Mouse (Mus musculus): Measurements from ENCODE around the gene Alkbh1. TPM values are rescaled to one million over a fixed set of nuclear protein-coding genes. Genes with fewer than 3 reads are reported as not detected.
A peak's percentile ranks its signal among the peaks of the same experiment; 100 is the strongest.

Alkbh1 gene
- polyA plus RNA-seq, 1 experiment from 2014 or later = 63.7 TPM

DNA sequence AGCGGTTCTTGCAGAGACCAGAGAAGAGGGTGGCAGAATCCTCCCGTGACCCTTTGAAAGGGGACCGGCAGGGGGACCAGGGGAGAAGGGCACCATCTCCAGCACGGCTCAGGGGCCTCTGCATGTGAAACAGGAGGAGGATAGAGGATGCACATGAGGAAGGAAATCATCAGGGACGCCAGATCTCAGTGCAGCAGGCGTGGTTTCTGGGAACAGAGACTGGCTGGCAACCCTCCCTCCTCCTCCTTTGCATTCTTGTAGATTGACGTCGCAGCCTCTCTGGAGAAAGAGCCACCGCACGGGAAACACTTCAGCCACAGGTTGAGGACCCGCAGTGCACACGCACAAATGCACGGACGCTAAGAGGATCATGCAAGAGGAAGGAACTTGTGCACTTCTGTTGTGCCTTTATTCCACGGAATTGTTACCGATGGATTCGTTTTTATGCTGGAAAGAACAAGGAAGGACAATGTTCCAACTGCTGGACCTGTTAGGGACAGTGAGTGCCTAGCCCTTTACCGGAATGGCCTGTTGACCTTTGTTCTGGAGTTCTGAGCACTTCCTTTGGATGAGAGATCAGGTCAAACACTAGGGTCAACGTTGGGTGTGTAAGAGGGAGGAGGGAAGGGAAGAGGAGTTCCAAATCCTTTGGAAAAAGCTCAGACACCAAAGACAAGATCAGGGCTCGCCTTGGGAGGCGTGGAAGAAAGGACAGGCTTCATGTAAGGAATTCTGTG lies 35.8 kb downstream of the Alkbh1 start:
- no peak overlapping the region for H3K9ac ChIP-seq (ENCODE audit: low read depth, low read length)
- peak overlapping the region; percentile 15 for H3K4me2 ChIP-seq (replicated peaks; ENCODE audit: low read depth, low read length)
- no peaks in the 10 kb centered on the region for H3K36me3 ChIP-seq (ENCODE audit: control insufficient read depth, insufficient read depth, low read length)
- H3K27me3 ChIP-seq (ENCODE audit: control insufficient read depth, insufficient read depth, low read length) = no peaks in the 10 kb centered on the region
- H3K4me1 ChIP-seq (ENCODE audit: control insufficient read depth, insufficient read depth, low read length) = no peaks in the 10 kb centered on the region
- H3K4me3 ChIP-seq (ENCODE audit: low read length) = no peak overlapping the region
- H3K27ac ChIP-seq (ENCODE audit: low read depth, low read length) = no peak overlapping the region
- WGBS = 39% methylated on average over 21 of the region's 21 CpGs
- H3K9me3 ChIP-seq (ENCODE audit: control insufficient read depth, low read length) = no peaks in the 10 kb centered on the region
- peak; percentile 37; the same call in 1 of the 2 replicates for ATAC-seq (ENCODE audit: low FRiP score, low TSS enrichment)

DNA sequence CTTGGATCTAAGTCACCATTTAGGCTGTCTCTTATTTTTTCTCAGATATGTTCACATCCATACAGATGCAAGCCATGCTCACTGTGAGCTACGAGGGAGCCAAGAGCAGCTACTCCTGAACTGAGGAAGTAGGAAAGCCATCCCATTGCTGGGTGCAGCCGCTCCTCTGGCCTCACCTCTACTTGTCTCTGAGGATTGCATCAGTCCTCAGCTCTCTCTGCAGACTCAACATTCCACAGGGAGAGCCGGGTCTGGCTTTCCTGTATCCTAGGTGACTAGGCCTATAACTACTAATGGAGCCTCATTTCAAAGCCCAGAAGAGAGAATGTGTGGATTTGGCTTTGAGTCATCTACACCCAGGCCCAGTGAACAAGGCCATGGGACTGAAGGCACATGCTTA lies 38.1 kb downstream of the Alkbh1 start:
- H3K9ac ChIP-seq (ENCODE audit: low read depth, low read length) = no peak overlapping the region
- no peaks in the 10 kb centered on the region for H3K9me3 ChIP-seq (ENCODE audit: control insufficient read depth, low read length)
- H3K27ac ChIP-seq (ENCODE audit: low read depth, low read length) = no peak overlapping the region
- no peaks in the 10 kb centered on the region for H3K4me1 ChIP-seq (ENCODE audit: control insufficient read depth, insufficient read depth, low read length)
- no peaks in the 10 kb centered on the region for H3K36me3 ChIP-seq (ENCODE audit: control insufficient read depth, insufficient read depth, low read length)
- ATAC-seq (ENCODE audit: low FRiP score, low TSS enrichment) = no peak
- H3K4me3 ChIP-seq (ENCODE audit: low read length) = no peak overlapping the region
- no peak overlapping the region for H3K4me2 ChIP-seq (replicated peaks; ENCODE audit: low read depth, low read length)
- no peaks in the 10 kb centered on the region for H3K27me3 ChIP-seq (ENCODE audit: control insufficient read depth, insufficient read depth, low read length)
- 70% methylated on average over 3 of the region's 3 CpGs for WGBS

DNA sequence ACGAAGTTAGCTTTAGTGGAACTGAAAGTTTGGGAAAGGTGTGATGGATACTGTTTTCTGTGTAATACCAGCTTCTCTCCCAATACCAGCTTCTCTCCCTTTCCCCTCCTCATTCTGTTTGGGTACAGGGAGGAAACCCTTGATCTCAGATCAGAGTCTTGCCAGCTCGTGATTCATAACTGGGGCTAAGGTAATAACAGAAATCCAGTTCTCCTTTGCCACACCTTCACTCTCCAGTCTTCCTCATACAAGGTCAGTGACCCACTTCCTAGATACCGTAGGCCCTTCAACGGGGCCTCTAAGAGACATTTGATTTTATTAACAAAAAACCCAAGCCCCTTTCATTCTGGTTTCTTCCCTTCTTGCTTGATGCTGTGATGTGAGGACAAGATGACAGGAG lies 38.7 kb downstream of the Alkbh1 start:
- 81% methylated on average over 4 of the region's 4 CpGs for WGBS
- no peak for ATAC-seq (ENCODE audit: low FRiP score, low TSS enrichment)

GRCm38 (mm10) chr12:87401883-87402282 lies 41.9 kb downstream of the Alkbh1 start:
- H3K27me3 ChIP-seq (ENCODE audit: control insufficient read depth, insufficient read depth, low read length) = no peaks in the 10 kb centered on the region
- ATAC-seq (ENCODE audit: low FRiP score, low TSS enrichment) = no peak
- 69% methylated on average over 6 of the region's 6 CpGs for WGBS
- H3K36me3 ChIP-seq (ENCODE audit: control insufficient read depth, insufficient read depth, low read length) = no peaks in the 10 kb centered on the region
- no peaks in the 10 kb centered on the region for H3K4me1 ChIP-seq (ENCODE audit: control insufficient read depth, insufficient read depth, low read length)
- H3K4me2 ChIP-seq (replicated peaks; ENCODE audit: low read depth, low read length) = no peak overlapping the region
- no peak overlapping the region for H3K9ac ChIP-seq (ENCODE audit: low read depth, low read length)
- H3K9me3 ChIP-seq (ENCODE audit: control insufficient read depth, low read length) = no peaks in the 10 kb centered on the region
- H3K27ac ChIP-seq (ENCODE audit: low read depth, low read length) = no peak overlapping the region
- no peak overlapping the region for H3K4me3 ChIP-seq (ENCODE audit: low read length)

More for the DNA sequence above, 38.7 kb downstream of the Alkbh1 start:
- Histone ChIP-seq H3K9ac (ENCODE audit: low read depth, low read length) (no peak overlapping the region), H3K4me3 (ENCODE audit: low read length) (no peak overlapping the region), H3K9me3 (ENCODE audit: control insufficient read depth, low read length) (no peaks in the 10 kb centered on the region), H3K27ac (ENCODE audit: low read depth, low read length) (no peak overlapping the region), H3K27me3 (ENCODE audit: control insufficient read depth, insufficient read depth, low read length) (no peaks in the 10 kb centered on the region), H3K4me1 (ENCODE audit: control insufficient read depth, insufficient read depth, low read length) (no peaks in the 10 kb centered on the region), H3K4me2 (replicated peaks; ENCODE audit: low read depth, low read length) (no peak overlapping the region), H3K36me3 (ENCODE audit: control insufficient read depth, insufficient read depth, low read length) (no peaks in the 10 kb centered on the region)

DNA sequence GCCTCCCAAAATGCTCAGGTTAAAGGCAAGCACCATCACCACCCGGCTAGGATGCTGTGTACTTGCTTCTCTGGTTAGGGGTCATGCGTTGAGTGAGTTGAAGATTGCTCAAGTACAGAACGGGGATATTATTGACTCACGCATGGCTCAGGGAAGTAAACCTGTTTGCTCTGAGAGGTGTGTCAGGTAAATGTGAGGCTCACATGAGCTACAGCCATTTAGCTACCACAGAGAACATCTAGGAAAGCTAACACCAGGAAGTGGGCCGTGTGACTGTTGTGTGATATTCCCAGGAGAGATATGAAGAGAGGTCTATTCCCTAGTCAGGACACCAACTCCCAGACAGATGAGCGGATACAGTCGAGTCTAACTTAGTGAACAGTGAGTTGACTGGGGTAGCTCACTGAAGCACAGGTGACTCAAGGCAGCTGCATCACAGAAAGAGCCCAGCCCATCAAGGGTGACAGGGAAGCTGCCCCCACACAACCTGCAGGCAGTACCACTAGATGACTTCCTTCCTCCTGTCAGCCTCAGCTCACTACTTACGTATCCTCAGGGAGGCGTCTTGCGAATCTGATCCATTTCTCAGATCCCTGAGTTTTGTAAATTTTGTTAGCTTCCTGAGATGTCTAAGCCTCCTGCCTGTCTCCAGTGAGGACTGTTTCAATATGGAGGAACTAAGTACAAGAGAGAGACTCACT lies 44.5 kb downstream of the Alkbh1 start:
- WGBS = 84% methylated on average over 10 of the region's 10 CpGs
- H3K4me1 ChIP-seq (ENCODE audit: control insufficient read depth, insufficient read depth, low read length) = no peaks in the 10 kb centered on the region
- H3K36me3 ChIP-seq (ENCODE audit: control insufficient read depth, insufficient read depth, low read length) = no peaks in the 10 kb centered on the region
- no peak overlapping the region for H3K9ac ChIP-seq (ENCODE audit: low read depth, low read length)
- H3K27me3 ChIP-seq (ENCODE audit: control insufficient read depth, insufficient read depth, low read length) = no peaks in the 10 kb centered on the region
- no peak overlapping the region for H3K4me3 ChIP-seq (ENCODE audit: low read length)
- ATAC-seq (ENCODE audit: low FRiP score, low TSS enrichment) = no peak
- H3K27ac ChIP-seq (ENCODE audit: low read depth, low read length) = no peak overlapping the region
- H3K9me3 ChIP-seq (ENCODE audit: control insufficient read depth, low read length) = no peaks in the 10 kb centered on the region
- no peak overlapping the region for H3K4me2 ChIP-seq (replicated peaks; ENCODE audit: low read depth, low read length)

DNA sequence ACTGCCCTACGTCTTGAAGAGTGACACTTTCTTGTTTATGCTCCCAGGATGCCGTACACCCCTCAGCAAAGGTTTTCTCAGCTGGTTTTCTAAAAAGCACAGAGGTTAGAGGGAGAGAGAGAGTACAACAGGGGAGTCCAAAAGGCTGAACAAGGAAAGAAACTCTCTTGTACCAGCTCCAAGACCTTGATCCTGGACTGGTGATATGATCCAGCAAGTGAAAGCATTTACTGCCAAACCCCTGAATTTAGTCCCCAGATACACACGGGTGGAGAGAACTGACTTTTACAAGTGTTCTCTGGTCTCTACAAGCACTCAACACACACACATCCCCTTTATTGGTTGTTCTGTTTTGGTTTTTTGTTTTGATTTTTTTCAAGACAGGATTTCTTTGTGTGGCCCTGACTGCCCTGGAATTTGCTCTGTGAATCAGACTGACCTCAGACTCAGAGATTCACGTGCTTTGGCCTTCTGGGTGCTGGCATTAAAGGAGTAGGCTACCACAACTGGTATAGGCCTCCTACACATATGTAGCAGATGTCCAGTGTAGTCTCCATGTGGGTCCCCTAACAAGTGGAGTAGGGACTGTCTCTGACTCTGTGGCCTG lies 45.9 kb downstream of the Alkbh1 start:
- Histone ChIP-seq H3K9ac (ENCODE audit: low read depth, low read length) (no peak overlapping the region), H3K27ac (ENCODE audit: low read depth, low read length) (no peak overlapping the region), H3K9me3 (ENCODE audit: control insufficient read depth, low read length) (no peaks in the 10 kb centered on the region), H3K36me3 (ENCODE audit: control insufficient read depth, insufficient read depth, low read length) (no peaks in the 10 kb centered on the region), H3K27me3 (ENCODE audit: control insufficient read depth, insufficient read depth, low read length) (no peaks in the 10 kb centered on the region), H3K4me3 (ENCODE audit: low read length) (no peak overlapping the region), H3K4me1 (ENCODE audit: control insufficient read depth, insufficient read depth, low read length) (no peaks in the 10 kb centered on the region), H3K4me2 (replicated peaks; ENCODE audit: low read depth, low read length) (no peak overlapping the region)
- 69% methylated on average over 4 of the region's 4 CpGs for WGBS
- ATAC-seq (ENCODE audit: low FRiP score, low TSS enrichment) = no peak

DNA sequence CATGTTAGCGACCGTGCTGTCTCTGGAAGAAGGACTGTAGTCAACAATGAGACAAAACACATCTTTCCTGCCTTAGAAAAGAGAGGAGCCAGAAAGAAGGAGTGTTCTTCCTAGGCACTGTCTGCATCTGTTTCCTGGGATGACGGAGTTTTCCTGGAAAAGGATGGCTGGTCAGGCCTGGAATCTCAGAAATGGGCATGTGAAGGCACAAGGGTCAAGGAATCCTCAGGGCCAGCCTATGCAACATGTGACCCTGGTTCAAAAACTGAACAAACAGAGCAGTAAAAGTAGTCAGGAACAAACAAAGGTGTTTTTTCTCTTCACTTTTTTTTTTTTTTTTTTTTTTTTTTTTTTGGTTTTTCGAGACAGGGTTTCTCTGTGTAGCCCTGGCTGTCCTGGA lies 46.7 kb downstream of the Alkbh1 start:
- H3K9ac ChIP-seq (ENCODE audit: low read depth, low read length) = no peak overlapping the region
- no peaks in the 10 kb centered on the region for H3K27me3 ChIP-seq (ENCODE audit: control insufficient read depth, insufficient read depth, low read length)
- WGBS = 84% methylated on average over 3 of the region's 4 CpGs
- no peaks in the 10 kb centered on the region for H3K9me3 ChIP-seq (ENCODE audit: control insufficient read depth, low read length)
- no peak overlapping the region for H3K4me3 ChIP-seq (ENCODE audit: low read length)
- no peaks in the 10 kb centered on the region for H3K36me3 ChIP-seq (ENCODE audit: control insufficient read depth, insufficient read depth, low read length)
- no peak for ATAC-seq (ENCODE audit: low FRiP score, low TSS enrichment)
- no peaks in the 10 kb centered on the region for H3K4me1 ChIP-seq (ENCODE audit: control insufficient read depth, insufficient read depth, low read length)
- H3K4me2 ChIP-seq (replicated peaks; ENCODE audit: low read depth, low read length) = no peak overlapping the region
- H3K27ac ChIP-seq (ENCODE audit: low read depth, low read length) = no peak overlapping the region

DNA sequence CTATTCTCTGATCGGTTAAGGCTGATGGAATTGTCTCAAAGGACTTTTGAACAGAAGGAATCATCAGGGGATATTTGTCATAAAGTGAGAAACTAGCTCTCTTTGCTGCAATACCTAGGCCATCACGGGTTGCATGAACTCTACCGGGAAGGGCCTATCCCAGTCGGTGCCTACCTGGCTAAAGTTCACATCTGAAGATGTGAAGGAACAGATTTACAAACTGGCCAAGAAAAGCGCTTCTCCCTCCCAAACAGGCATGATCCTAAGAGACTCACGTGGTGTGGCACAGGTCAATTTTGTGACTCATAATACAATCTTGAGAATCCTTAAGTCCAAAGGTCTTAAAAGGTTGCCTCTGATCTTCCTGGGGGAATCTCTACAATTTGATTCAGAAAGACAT lies 49.5 kb downstream of the Alkbh1 start:
- 88% methylated on average over 6 of the region's 6 CpGs for WGBS
- H3K27ac ChIP-seq (ENCODE audit: low read depth, low read length) = no peak overlapping the region
- ATAC-seq (ENCODE audit: low FRiP score, low TSS enrichment) = no peak
- H3K9me3 ChIP-seq (ENCODE audit: control insufficient read depth, low read length) = no peaks in the 10 kb centered on the region
- H3K4me2 ChIP-seq (replicated peaks; ENCODE audit: low read depth, low read length) = no peak overlapping the region
- H3K27me3 ChIP-seq (ENCODE audit: control insufficient read depth, insufficient read depth, low read length) = no peaks in the 10 kb centered on the region
- H3K4me1 ChIP-seq (ENCODE audit: control insufficient read depth, insufficient read depth, low read length) = no peaks in the 10 kb centered on the region
- no peak overlapping the region for H3K9ac ChIP-seq (ENCODE audit: low read depth, low read length)
- no peaks in the 10 kb centered on the region for H3K36me3 ChIP-seq (ENCODE audit: control insufficient read depth, insufficient read depth, low read length)
- no peak overlapping the region for H3K4me3 ChIP-seq (ENCODE audit: low read length)

Data from kidney, embryonic 14.5 days (tissue).